Mouse (Mus musculus) fibroblast of lung, adult 2 months (primary cell): ENCODE measurements around the gene Mamld1.
"Not testable (repeated sequence)": the region's sequence is repeated elsewhere in the genome, so short reads cannot be mapped to it uniquely, and the experiment has no call there.

Experiments used
- DNase-seq: peaks from one replicate; pipeline ENCODE4 v3.0.0-alpha.2; 2011; ENCODE audit warnings: low read depth

Gene Mamld1

GRCm38 (mm10) chrX:71049864-71050576 is at the start of gene Mamld1:
TSS of gene Mamld1 (plus strand) at chrX:71050256.
- DNase-seq: peak; percentile 31

GRCm38 (mm10) chrX:71024718-71025117 is 25.3 kb upstream of the Mamld1 start:
- no peak for DNase-seq

- DNase-seq: no peak
Observed at GRCm38 (mm10) chrX:71028007-71028406, 22.0 kb upstream of the Mamld1 start.

GRCm38 (mm10) chrX:71028976-71029375 is 21.1 kb upstream of the Mamld1 start:
- DNase-seq: not testable (repeated sequence)

- no peak for DNase-seq
Observed at GRCm38 (mm10) chrX:71050677-71051311, 738 bp downstream of the Mamld1 start.

- DNase-seq: no peak
Observed at GRCm38 (mm10) chrX:71051361-71052114, 1.5 kb downstream of the Mamld1 start.

- DNase-seq: no peak
Observed at GRCm38 (mm10) chrX:71052115-71052478, 2.0 kb downstream of the Mamld1 start.

- DNase-seq: no peak
Observed at GRCm38 (mm10) chrX:71052481-71053216, 2.6 kb downstream of the Mamld1 start.

- DNase-seq: no peak
Observed at GRCm38 (mm10) chrX:71053246-71053645, 3.2 kb downstream of the Mamld1 start.

GRCm38 (mm10) chrX:71056968-71057367 is 6.9 kb downstream of the Mamld1 start:
- DNase-seq: no peak

- DNase-seq: no peak
Observed at GRCm38 (mm10) chrX:71085092-71085807, 35.2 kb downstream of the Mamld1 start.

- DNase-seq: peak; percentile 19
Observed at GRCm38 (mm10) chrX:71087370-71088079, 37.5 kb downstream of the Mamld1 start.

GRCm38 (mm10) chrX:71088080-71088414 is 38.0 kb downstream of the Mamld1 start:
- no peak for DNase-seq

GRCm38 (mm10) chrX:71105820-71106219 is 55.8 kb downstream of the Mamld1 start:
- no peak for DNase-seq

GRCm38 (mm10) chrX:71106392-71106791 is 56.3 kb downstream of the Mamld1 start:
- DNase-seq: no peak

- DNase-seq: no peak
Observed at GRCm38 (mm10) chrX:71108056-71108735, 58.1 kb downstream of the Mamld1 start.

- no peak for DNase-seq
Observed at GRCm38 (mm10) chrX:71110333-71110732, 60.3 kb downstream of the Mamld1 start.

GRCm38 (mm10) chrX:71122359-71123293 is 72.6 kb downstream of the Mamld1 start:
- no peak for DNase-seq

- no peak for DNase-seq
Observed at GRCm38 (mm10) chrX:71125013-71125412, 75.0 kb downstream of the Mamld1 start.
